Mouse (Mus musculus): ENCODE measurements around the gene Gltp. TPM values are rescaled to one million over a fixed set of nuclear protein-coding genes. Genes with fewer than 3 reads are reported as not detected.

Gltp gene
- polyA plus RNA-seq (2011; ENCODE audit: insufficient read depth, insufficient read length, low replicate concordance, missing spikeins) = 28.3 and 33.5 TPM in 2 replicates

- TF ChIP-seq POLR2A (IDR thresholded peaks at IDR 0.05; ENCODE audit: borderline replicate concordance, control insufficient read depth, low read depth, low read length) (peak; percentile 82; the same call in 1 of the 2 replicates), CTCF (IDR thresholded peaks at IDR 0.05; ENCODE audit: control insufficient read depth, insufficient read depth, low read length) (peak; percentile 6; the same call in 1 of the 2 replicates)
- Histone ChIP-seq H3K27ac (ENCODE audit: control insufficient read depth, insufficient read depth, low read depth, low read length, poor library complexity) (peak within 1 kb of the TSS; percentile 69), H3K4me3 (replicated peaks; ENCODE audit: control insufficient read depth, low read depth, low read length) (peak within 1 kb of the TSS; percentile 91), H3K4me1 (ENCODE audit: control insufficient read depth, insufficient read depth, low read length) (peaks cover 4% of the 10 kb centered on the region)
- WGBS = 7% methylated on average over 75 of the region's 75 CpGs
Observed at GRCm38 (mm10) chr5:114690633-114691567, at the start of gene Gltp. TSS of gene Gltp (minus strand) at chr5:114690984.

- WGBS = 76% methylated on average over 12 of the region's 12 CpGs
- TF ChIP-seq POLR2A (IDR thresholded peaks at IDR 0.05; ENCODE audit: borderline replicate concordance, control insufficient read depth, low read depth, low read length) = 0 out of 2 replicates have a peak, but pooled peaks have one; percentile 27
- TF ChIP-seq CTCF (IDR thresholded peaks at IDR 0.05; ENCODE audit: control insufficient read depth, insufficient read depth, low read length) = no peak
Observed at GRCm38 (mm10) chr5:114738707-114739241, 48.0 kb upstream of the Gltp start.

GRCm38 (mm10) chr5:114737090-114737887 is 46.5 kb upstream of the Gltp start:
- H3K4me3 ChIP-seq (replicated peaks; ENCODE audit: control insufficient read depth, low read depth, low read length) = no peak overlapping the region
- 88% methylated on average over 21 of the region's 21 CpGs for WGBS

More at GRCm38 (mm10) chr5:114738707-114739241, 48.0 kb upstream of the Gltp start:
- no peaks in the 10 kb centered on the region for H3K4me1 ChIP-seq (ENCODE audit: control insufficient read depth, insufficient read depth, low read length)
- H3K4me3 ChIP-seq (replicated peaks; ENCODE audit: control insufficient read depth, low read depth, low read length) = no peak overlapping the region
- no peak overlapping the region for H3K27ac ChIP-seq (ENCODE audit: control insufficient read depth, insufficient read depth, low read depth, low read length, poor library complexity)

GRCm38 (mm10) chr5:114733606-114734005 is 42.8 kb upstream of the Gltp start:
- H3K27ac ChIP-seq (ENCODE audit: control insufficient read depth, insufficient read depth, low read depth, low read length, poor library complexity) = no peak overlapping the region; the same call in 1 of the 2 replicates
- H3K4me1 ChIP-seq (ENCODE audit: control insufficient read depth, insufficient read depth, low read length) = no peaks in the 10 kb centered on the region
- no peak overlapping the region for H3K4me3 ChIP-seq (replicated peaks; ENCODE audit: control insufficient read depth, low read depth, low read length)
- TF ChIP-seq POLR2A (IDR thresholded peaks at IDR 0.05; ENCODE audit: borderline replicate concordance, control insufficient read depth, low read depth, low read length) (no peak), CTCF (IDR thresholded peaks at IDR 0.05; ENCODE audit: control insufficient read depth, insufficient read depth, low read length) (no peak)
- 93% methylated on average over 15 of the region's 15 CpGs for WGBS

More at GRCm38 (mm10) chr5:114737090-114737887, 46.5 kb upstream of the Gltp start:
- no peak for TF ChIP-seq CTCF (IDR thresholded peaks at IDR 0.05; ENCODE audit: control insufficient read depth, insufficient read depth, low read length)
- no peak for TF ChIP-seq POLR2A (IDR thresholded peaks at IDR 0.05; ENCODE audit: borderline replicate concordance, control insufficient read depth, low read depth, low read length)
- H3K27ac ChIP-seq (ENCODE audit: control insufficient read depth, insufficient read depth, low read depth, low read length, poor library complexity) = no peak overlapping the region
- no peaks in the 10 kb centered on the region for H3K4me1 ChIP-seq (ENCODE audit: control insufficient read depth, insufficient read depth, low read length)

- 87% methylated on average over 15 of the region's 15 CpGs for WGBS
- TF ChIP-seq POLR2A (IDR thresholded peaks at IDR 0.05; ENCODE audit: borderline replicate concordance, control insufficient read depth, low read depth, low read length) = no peak
- TF ChIP-seq CTCF (IDR thresholded peaks at IDR 0.05; ENCODE audit: control insufficient read depth, insufficient read depth, low read length) = no peak
Observed at GRCm38 (mm10) chr5:114731969-114732368, 41.2 kb upstream of the Gltp start.

GRCm38 (mm10) chr5:114731498-114731897 is 40.7 kb upstream of the Gltp start:
- Histone ChIP-seq H3K4me3 (replicated peaks; ENCODE audit: control insufficient read depth, low read depth, low read length) (no peak overlapping the region), H3K4me1 (ENCODE audit: control insufficient read depth, insufficient read depth, low read length) (no peaks in the 10 kb centered on the region), H3K27ac (ENCODE audit: control insufficient read depth, insufficient read depth, low read depth, low read length, poor library complexity) (no peak overlapping the region; the same call in 1 of the 2 replicates)
- 83% methylated on average over 6 of the region's 6 CpGs for WGBS
- TF ChIP-seq CTCF (IDR thresholded peaks at IDR 0.05; ENCODE audit: control insufficient read depth, insufficient read depth, low read length) (no peak), POLR2A (IDR thresholded peaks at IDR 0.05; ENCODE audit: borderline replicate concordance, control insufficient read depth, low read depth, low read length) (no peak)

More at GRCm38 (mm10) chr5:114731969-114732368, 41.2 kb upstream of the Gltp start:
- no peak overlapping the region for H3K4me3 ChIP-seq (replicated peaks; ENCODE audit: control insufficient read depth, low read depth, low read length)
- H3K27ac ChIP-seq (ENCODE audit: control insufficient read depth, insufficient read depth, low read depth, low read length, poor library complexity) = no peak overlapping the region
- no peaks in the 10 kb centered on the region for H3K4me1 ChIP-seq (ENCODE audit: control insufficient read depth, insufficient read depth, low read length)

- TF ChIP-seq POLR2A (IDR thresholded peaks at IDR 0.05; ENCODE audit: borderline replicate concordance, control insufficient read depth, low read depth, low read length) (no peak), CTCF (IDR thresholded peaks at IDR 0.05; ENCODE audit: control insufficient read depth, insufficient read depth, low read length) (no peak)
- H3K27ac ChIP-seq (ENCODE audit: control insufficient read depth, insufficient read depth, low read depth, low read length, poor library complexity) = no peak overlapping the region
- WGBS = 90% methylated on average over 10 of the region's 10 CpGs
- no peak overlapping the region for H3K4me3 ChIP-seq (replicated peaks; ENCODE audit: control insufficient read depth, low read depth, low read length)
- no peaks in the 10 kb centered on the region for H3K4me1 ChIP-seq (ENCODE audit: control insufficient read depth, insufficient read depth, low read length)
Observed at GRCm38 (mm10) chr5:114730129-114730528, 39.3 kb upstream of the Gltp start.

Measured in bone marrow, adult 2 months (tissue).